Mouse (Mus musculus): ENCODE results near the gene Msi2.

DNA sequence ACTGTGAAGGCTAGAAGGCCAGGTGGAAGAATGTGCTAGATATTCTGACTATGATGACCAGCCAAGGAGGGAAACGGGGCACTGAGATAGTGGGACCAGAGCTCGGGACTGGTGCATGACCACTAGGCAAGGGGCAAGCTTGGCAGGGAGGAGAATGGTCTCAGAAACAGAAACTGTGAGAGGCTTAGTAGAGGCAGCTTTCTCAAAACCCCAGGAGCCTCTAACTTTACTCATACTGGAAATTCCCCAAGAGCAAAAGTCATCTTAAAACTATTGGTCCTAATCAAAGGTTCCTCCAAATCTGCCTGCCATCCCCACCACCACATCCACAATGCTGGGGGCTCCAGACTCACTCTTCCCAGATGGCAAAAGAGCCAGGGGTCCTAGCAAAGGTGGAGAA, 181.5 kb downstream of the Msi2 start:
- no peak for TF ChIP-seq CTCF (IDR thresholded peaks at IDR 0.05; ENCODE audit: low read depth, low read length)
- no peak for TF ChIP-seq POLR2A (IDR thresholded peaks at IDR 0.05; ENCODE audit: extremely low read depth, insufficient read depth, low read length)
